8 mouse cellular contexts compared by ENCODE assay signal in genomic region chr6:39724866-39725711, GRCm38 (mm10). TPM values are rescaled to one million over a fixed set of nuclear protein-coding genes. Genes with fewer than 3 reads are reported as not detected.
DNase-seq lines count a peak whose midpoint lies in the region; ATAC-seq and TF ChIP-seq lines count a peak whose summit lies in the region.

Braf (minus strand) TSS chr6:39725463.

- TF ChIP-seq EP300 in heart, adult 2 months (IDR thresholded peaks at IDR 0.05; ENCODE audit: insufficient read depth, low read depth, low read length) = peak; percentile 75

- peaks cover 19% of the 10 kb centered on the region for H3K4me1 ChIP-seq in embryonic facial prominence, embryonic 13.5 days
- H3K4me1 ChIP-seq in heart, adult 2 months (ENCODE audit: control insufficient read depth, insufficient read depth, low read length) = peaks cover 6% of the 10 kb centered on the region
- peaks cover 28% of the 10 kb centered on the region for H3K4me1 ChIP-seq in limb, embryonic 13.5 days
- H3K4me1 ChIP-seq in midbrain, embryonic 16.5 days (ENCODE audit: control insufficient read depth, insufficient read depth, low read length) = peaks cover 22% of the 10 kb centered on the region

- peak within 1 kb of the TSS; percentile 85 for H3K4me2 ChIP-seq in embryonic facial prominence, embryonic 13.5 days
- peak within 1 kb of the TSS; percentile 77 for H3K4me2 ChIP-seq in limb, embryonic 13.5 days (replicated peaks)
- H3K4me2 ChIP-seq in midbrain, embryonic 16.5 days (ENCODE audit: low read length) = peak within 1 kb of the TSS; percentile 65

- H3K36me3 ChIP-seq in embryonic facial prominence, embryonic 13.5 days = no peaks in the 10 kb centered on the region
- peaks cover 20% of the 10 kb centered on the region for H3K36me3 ChIP-seq in heart, adult 2 months (ENCODE audit: control insufficient read depth, insufficient read depth, low read length)
- H3K36me3 ChIP-seq in limb, embryonic 13.5 days = no peaks in the 10 kb centered on the region
- H3K36me3 ChIP-seq in midbrain, embryonic 16.5 days (ENCODE audit: control insufficient read depth, insufficient read depth, low read length) = no peaks in the 10 kb centered on the region

- ATAC-seq in embryonic facial prominence, embryonic 13.5 days (ENCODE audit: insufficient number of reproducible peaks, insufficient read depth, low FRiP score, low TSS enrichment, low read depth) = peak; percentile 90
- ATAC-seq in limb, embryonic 13.5 days (ENCODE audit: low FRiP score, low read depth) = peak; percentile 93
- ATAC-seq in midbrain, embryonic 16.5 days = peak; percentile 91

- 0 out of 2 replicates have a peak, but pooled peaks have one; percentile 37 for TF ChIP-seq POLR2A in heart, adult 2 months (IDR thresholded peaks at IDR 0.05; ENCODE audit: insufficient read depth, low read depth, low read length)

- TF ChIP-seq CTCF in heart, adult 2 months (IDR thresholded peaks at IDR 0.05) = peak; percentile 27

- under 1% methylated on average over 62 of the region's 101 CpGs for WGBS in embryonic facial prominence, embryonic 13.5 days
- WGBS in heart, adult 2 months = under 1% methylated on average over 71 of the region's 101 CpGs
- WGBS in limb, embryonic 13.5 days = under 1% methylated on average over 51 of the region's 101 CpGs
- 0% methylated on average over 45 of the region's 101 CpGs for WGBS in midbrain, embryonic 16.5 days

- intact Hi-C loops in heart, adult 2 months (cut with DNase I) = loop anchor here (2.0 to 5.0 kb wide), 3 partner anchors 48 to 133 kb away; partner anchors contain the start of gene Ndufb2

- peaks cover 5% of the 10 kb centered on the region; the same call in 1 of the 2 replicates for H3K79me2 ChIP-seq in heart, adult 2 months (replicated peaks; ENCODE audit: control insufficient read depth, insufficient read depth, low read length)

- DNase-seq in 3134 (ENCODE audit: extremely low read depth, insufficient read length, low spot score) = peak; percentile 65
- DNase-seq in adrenal gland, postnatal 36 days = peak; percentile 85 to 92
- peak; percentile 87 to 89 for DNase-seq in heart, adult 2 months
- peak; percentile 69 to 70 for DNase-seq in kidney, adult 8-10 months
- DNase-seq in spleen, postnatal 10 days (ENCODE audit: low spot score in 2 of 2) = peak; percentile 77 to 86

- H3K4me3 ChIP-seq in embryonic facial prominence, embryonic 13.5 days = peak within 1 kb of the TSS; percentile 72
- H3K4me3 ChIP-seq in heart, adult 2 months = peak within 1 kb of the TSS; percentile 93
- H3K4me3 ChIP-seq in limb, embryonic 13.5 days = peak within 1 kb of the TSS; percentile 94
- H3K4me3 ChIP-seq in midbrain, embryonic 16.5 days (ENCODE audit: low read depth, low read length) = peak within 1 kb of the TSS; percentile 97

- H3K9ac ChIP-seq in embryonic facial prominence, embryonic 13.5 days = peak within 1 kb of the TSS; percentile 94
- H3K9ac ChIP-seq in heart, adult 2 months (ENCODE audit: low read depth, low read length) = peak within 1 kb of the TSS; percentile 92
- H3K9ac ChIP-seq in limb, embryonic 13.5 days = peak within 1 kb of the TSS; percentile 94
- H3K9ac ChIP-seq in midbrain, embryonic 16.5 days (ENCODE audit: low read depth, low read length) = peak within 1 kb of the TSS; percentile 98

- no peaks in the 10 kb centered on the region for H3K27me3 ChIP-seq in embryonic facial prominence, embryonic 13.5 days
- H3K27me3 ChIP-seq in heart, adult 2 months (ENCODE audit: control insufficient read depth, insufficient read depth, low read length) = no peaks in the 10 kb centered on the region
- H3K27me3 ChIP-seq in limb, embryonic 13.5 days = no peaks in the 10 kb centered on the region
- no peaks in the 10 kb centered on the region for H3K27me3 ChIP-seq in midbrain, embryonic 16.5 days (ENCODE audit: control insufficient read depth, insufficient read depth, low read depth, low read length)

- peak within 1 kb of the TSS; percentile 96 for H3K27ac ChIP-seq in embryonic facial prominence, embryonic 13.5 days
- peak within 1 kb of the TSS; percentile 85 for H3K27ac ChIP-seq in heart, adult 2 months
- peak within 1 kb of the TSS; percentile 93 for H3K27ac ChIP-seq in limb, embryonic 13.5 days
- H3K27ac ChIP-seq in midbrain, embryonic 16.5 days (ENCODE audit: low read length) = peak within 1 kb of the TSS; percentile 95

- no peaks in the 10 kb centered on the region for H3K9me3 ChIP-seq in embryonic facial prominence, embryonic 13.5 days
- H3K9me3 ChIP-seq in limb, embryonic 13.5 days = no peaks in the 10 kb centered on the region
- H3K9me3 ChIP-seq in midbrain, embryonic 16.5 days (replicated peaks; ENCODE audit: control insufficient read depth, low read length, poor library complexity, severe bottlenecking) = no peaks in the 10 kb centered on the region

RNA-seq across cellular contexts. Expression of gene Braf, which starts in this region (rescaled TPM):
- 10 to 100 TPM; 40.2 to 41.4 TPM for total RNA-seq in adrenal gland, postnatal 36 days (2021)
- 17.6 and 18.9 TPM in 2 replicates for polyA plus RNA-seq in embryonic facial prominence, embryonic 13.5 days (2015; fragmentation: Nextera tagmentation; extraction: Ambion mirVana)
- 10 to 100 TPM; 15.0 to 16.9 TPM for total RNA-seq in heart, adult 2 months (2021)
- 7.2 and 12.6 TPM in 2 replicates for polyA plus RNA-seq in heart, adult 2 months (2012; rRNA removed)
- 17.2 and 18.5 TPM in 2 replicates for polyA plus RNA-seq in limb, embryonic 13.5 days (2015; fragmentation: Nextera tagmentation; extraction: Ambion mirVana)
- 25.2 and 26.7 TPM in 2 replicates for polyA plus RNA-seq in midbrain, embryonic 16.5 days (2015; fragmentation: Nextera tagmentation; extraction: Ambion mirVana)

Comparison
In these comparisons a context has a peak if more than half of its experiments do, and no peak if none do; other contexts are left out.
1. Peak in every context shown above with its lines: DNase-seq, ATAC-seq, H3K4me3 ChIP-seq and H3K27ac ChIP-seq.